Mouse (Mus musculus) midbrain, postnatal 0 days (tissue): ENCODE measurements at regions not wholly inside any gene's neighbourhood (a gene's known extent, or its start where the extent isn't known, plus 50 kb on each side); places are given as distances from the start of the nearest gene placed in this dataset.

Source experiments
- ATAC-seq: fragments of 200-750 bp; cut with Nextera tagmentation; 2 replicates; pipeline ENCODE4 v1.8.0; 2017; ENCODE audit warnings: moderate number of reproducible peaks, mild to moderate bottlenecking, moderate TSS enrichment, moderate library complexity; ENCODE audit not compliant: low FRiP score
- DNase-seq: peaks from one replicate; pipeline ENCODE4 v3.0.0-alpha.2; 2015; ENCODE audit warnings: low spot score
- H3K27ac ChIP-seq: fragments of 300-500 bp; sonication (generic); 2 replicates; pipeline ENCODE4 v1.5.1; 2014; ENCODE audit warnings: low read depth, mild to moderate bottlenecking, low read length, mixed read lengths
- H3K27me3 ChIP-seq: fragments of 300-500 bp; sonication (generic); 2 replicates; pipeline ENCODE4 v1.6.1; 2014; ENCODE audit warnings: low read length, control low read depth, mixed read lengths; ENCODE audit not compliant: insufficient read depth
- H3K36me3 ChIP-seq: fragments of 300-500 bp; sonication (generic); 2 replicates; pipeline ENCODE4 v1.6.1; 2014; ENCODE audit warnings: low read length, control low read depth, mixed read lengths; ENCODE audit not compliant: insufficient read depth
- H3K4me1 ChIP-seq: fragments of 300-500 bp; sonication (generic); 2 replicates; pipeline ENCODE4 v1.6.1; 2014; ENCODE audit warnings: mild to moderate bottlenecking, control low read depth, antibody characterized with exemption, low read length, mixed read lengths; ENCODE audit not compliant: insufficient read depth
- H3K4me2 ChIP-seq: fragments of 300-500 bp; sonication (generic); 2 replicates; pipeline ENCODE4 v1.6.1; 2014; ENCODE audit warnings: low read depth, mild to moderate bottlenecking, low read length, mixed read lengths; ENCODE audit not compliant: poor library complexity, severe bottlenecking
- H3K4me3 ChIP-seq: fragments of 300-500 bp; sonication (generic); 2 replicates; pipeline ENCODE4 v1.5.1; 2014; ENCODE audit warnings: low read depth, mild to moderate bottlenecking, low read length, moderate library complexity
- H3K9ac ChIP-seq: fragments of 300-500 bp; sonication (generic); replicated peaks from 2 replicates; pipeline ENCODE4 v1.6.1; 2014; ENCODE audit warnings: mild to moderate bottlenecking, low read length, moderate library complexity, mixed read lengths; ENCODE audit not compliant: poor library complexity, severe bottlenecking
- H3K9me3 ChIP-seq: fragments of 300-500 bp; sonication (generic); 2 replicates; pipeline ENCODE4 v1.6.1; 2016; ENCODE audit warnings: low read length, control low read depth
- CTCF ChIP-seq: IDR thresholded peaks from 2 replicates; pipeline ENCODE4 v1.5.1; 2016; ENCODE audit warnings: antibody characterized with exemption, mild to moderate bottlenecking
- WGBS: fragments of 180-500 bp; shearing (Covaris S2); extraction: QIAGEN DNeasy Blood & Tissue Kit; methylation state at CpG from one replicate; pipeline ENCODE4 v1.1.7; 2014; 5-methylcytosine and 5-hydroxymethylcytosine counted together

GRCm38 (mm10) chr15:36939153-36939552 lies 68.4 kb downstream of the Zfp706 start:
- peak overlapping the region; percentile 69; the same call in 1 of the 2 replicates for H3K9ac ChIP-seq
- peak overlapping the region; percentile 37 for H3K4me3 ChIP-seq
- H3K9me3 ChIP-seq: no peaks in the 10 kb centered on the region
- no peaks in the 10 kb centered on the region for H3K36me3 ChIP-seq
- no peak for DNase-seq
- no peaks in the 10 kb centered on the region for H3K27me3 ChIP-seq
- H3K4me2 ChIP-seq: peak overlapping the region; percentile 60
- H3K27ac ChIP-seq: peak overlapping the region; percentile 92
- 22% methylated on average over 9 of the region's 9 CpGs for WGBS
- peaks cover 16% of the 10 kb centered on the region for H3K4me1 ChIP-seq
- ATAC-seq: peak; percentile 7; the same call in 1 of the 2 replicates
- TF ChIP-seq CTCF: no peak

GRCm38 (mm10) chr15:36938511-36939150 lies 68.9 kb downstream of the Zfp706 start:
- no peaks in the 10 kb centered on the region for H3K27me3 ChIP-seq
- no peak; the same call in 1 of the 2 replicates for TF ChIP-seq CTCF
- H3K4me2 ChIP-seq: peak overlapping the region; percentile 60
- ATAC-seq: peak; percentile 96
- peak overlapping the region; percentile 69 for H3K9ac ChIP-seq
- H3K4me3 ChIP-seq: peak overlapping the region; percentile 37
- no peaks in the 10 kb centered on the region for H3K9me3 ChIP-seq
- H3K27ac ChIP-seq: peak overlapping the region; percentile 92
- under 1% methylated on average over 37 of the region's 57 CpGs for WGBS
- peaks cover 12% of the 10 kb centered on the region for H3K4me1 ChIP-seq
- no peaks in the 10 kb centered on the region for H3K36me3 ChIP-seq
- peak; percentile 96 for DNase-seq

GRCm38 (mm10) chr15:36937757-36938498 lies 69.6 kb downstream of the Zfp706 start:
- 25% methylated on average over 13 of the region's 13 CpGs for WGBS
- Histone ChIP-seq H3K27ac (peak overlapping the region; percentile 92), H3K4me3 (peak overlapping the region; percentile 37), H3K9me3 (no peaks in the 10 kb centered on the region), H3K4me2 (peak overlapping the region; percentile 60), H3K27me3 (no peaks in the 10 kb centered on the region), H3K36me3 (no peaks in the 10 kb centered on the region), H3K4me1 (peaks cover 12% of the 10 kb centered on the region), H3K9ac (peak overlapping the region; percentile 69)
- no peak for TF ChIP-seq CTCF
- peak; percentile 44 for ATAC-seq
- peak; percentile 61 for DNase-seq

DNA sequence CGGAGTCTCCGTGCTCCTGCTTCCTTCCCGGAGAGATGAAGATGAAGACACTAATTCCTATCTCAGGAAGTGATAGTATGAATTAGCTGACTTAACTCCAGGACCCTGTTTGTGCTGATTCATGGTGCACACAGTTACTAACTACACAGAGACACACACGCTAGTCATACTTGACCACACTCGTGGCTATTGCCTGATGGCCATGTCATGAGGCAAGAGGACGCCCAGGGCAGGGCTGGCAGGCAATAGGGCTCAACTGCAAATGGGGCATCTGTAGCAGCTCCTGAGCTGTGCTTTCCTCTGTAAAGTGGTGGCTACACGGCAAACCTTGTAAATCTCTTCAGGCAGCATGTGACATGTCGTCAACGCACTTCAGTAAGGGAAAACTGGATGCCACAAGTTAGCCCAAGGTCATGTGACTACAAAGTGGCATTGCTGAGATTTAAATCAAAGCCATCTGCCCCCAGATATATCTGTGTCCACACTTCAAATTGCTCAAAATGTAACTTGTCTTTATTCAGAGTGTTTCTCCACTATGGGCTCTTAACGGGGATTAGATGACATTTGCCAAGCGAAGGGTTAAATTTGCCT lies 70.4 kb downstream of the Zfp706 start:
- Histone ChIP-seq H3K27me3 (no peaks in the 10 kb centered on the region), H3K9me3 (no peaks in the 10 kb centered on the region), H3K36me3 (no peaks in the 10 kb centered on the region), H3K4me3 (no peak overlapping the region), H3K4me2 (no peak overlapping the region), H3K27ac (no peak overlapping the region; the same call in 1 of the 2 replicates), H3K9ac (no peak overlapping the region), H3K4me1 (peaks cover 8% of the 10 kb centered on the region)
- 88% methylated on average over 11 of the region's 11 CpGs for WGBS
- TF ChIP-seq CTCF: no peak
- ATAC-seq (no peak), DNase-seq (no peak)

DNA sequence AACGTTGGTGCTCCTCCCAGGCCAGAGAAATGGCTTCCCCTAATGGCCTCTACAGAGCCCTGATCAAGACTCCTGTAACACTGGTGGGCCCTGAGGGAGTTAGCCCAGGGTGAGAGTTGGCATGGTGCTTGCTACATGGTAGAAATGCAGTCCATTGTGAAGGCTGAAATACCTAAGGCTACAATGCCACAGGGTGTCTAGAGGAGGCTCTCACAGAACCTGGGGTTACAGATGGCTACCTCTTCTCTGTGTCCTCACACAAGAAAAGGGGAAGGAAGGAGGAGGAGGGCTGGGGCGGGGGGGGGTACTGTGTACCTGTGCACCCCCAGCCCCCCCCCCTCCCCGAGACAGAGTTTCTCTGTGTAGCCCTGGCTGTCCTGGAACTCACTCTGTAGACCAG lies 72.8 kb downstream of the Zfp706 start:
- no peaks in the 10 kb centered on the region for H3K27me3 ChIP-seq
- DNase-seq (no peak), ATAC-seq (no peak)
- no peaks in the 10 kb centered on the region for H3K9me3 ChIP-seq
- H3K4me2 ChIP-seq: no peak overlapping the region
- H3K9ac ChIP-seq: no peak overlapping the region
- no peaks in the 10 kb centered on the region for H3K36me3 ChIP-seq
- WGBS: 59% methylated on average over 3 of the region's 3 CpGs
- H3K4me1 ChIP-seq: peaks cover 8% of the 10 kb centered on the region
- H3K27ac ChIP-seq: no peak overlapping the region
- no peak overlapping the region for H3K4me3 ChIP-seq
- TF ChIP-seq CTCF: no peak

DNA sequence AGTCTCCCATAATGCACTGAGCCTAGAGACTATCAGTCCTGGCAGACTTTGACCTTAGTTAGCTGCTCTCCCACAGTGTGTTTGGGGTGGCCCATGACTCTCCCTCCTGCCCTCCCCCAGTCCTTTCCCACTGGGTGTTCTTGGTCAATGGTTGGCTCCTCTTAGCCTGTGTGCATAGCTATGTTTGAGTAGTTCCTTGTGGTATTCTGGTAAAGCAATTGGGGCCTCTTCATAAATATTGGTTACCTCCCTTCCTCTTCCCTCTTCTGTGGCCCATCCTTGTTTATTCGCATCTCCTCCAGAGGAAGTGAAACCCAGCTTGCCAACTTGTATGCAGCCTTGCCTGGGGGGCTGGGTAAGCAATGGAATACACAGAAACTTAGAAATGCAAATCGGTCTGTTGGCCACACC lies 74.0 kb downstream of the Zfp706 start:
- Histone ChIP-seq H3K27me3 (no peaks in the 10 kb centered on the region), H3K27ac (no peak overlapping the region), H3K9me3 (no peaks in the 10 kb centered on the region), H3K4me1 (peaks cover 8% of the 10 kb centered on the region), H3K4me3 (no peak overlapping the region), H3K4me2 (no peak overlapping the region), H3K36me3 (no peaks in the 10 kb centered on the region), H3K9ac (no peak overlapping the region)
- DNase-seq (no peak), ATAC-seq (no peak)
- TF ChIP-seq CTCF: no peak
- WGBS: 88% methylated on average over 2 of the region's 2 CpGs
